Mouse (Mus musculus): Measurements from ENCODE around the gene Calr4.

Calr4 gene

GRCm38 (mm10) chr4:109234185-109234584 lies at the start of gene Calr4:
Gene Calr4, plus strand, starts transcription at chr4:109234485.
- no peak for DNase-seq (ENCODE audit: extremely low read depth, insufficient read length, low spot score)

GRCm38 (mm10) chr4:109185616-109186405 lies 48.5 kb upstream of the Calr4 start:
- DNase-seq (ENCODE audit: extremely low read depth, insufficient read length, low spot score) = no peak

- DNase-seq (ENCODE audit: extremely low read depth, insufficient read length, low spot score) = no peak
These were observed 42.7 kb upstream of the Calr4 start for GRCm38 (mm10) chr4:109191598-109191997.

GRCm38 (mm10) chr4:109193886-109194285 lies 40.4 kb upstream of the Calr4 start:
- no peak for DNase-seq (ENCODE audit: extremely low read depth, insufficient read length, low spot score)

- no peak for DNase-seq (ENCODE audit: extremely low read depth, insufficient read length, low spot score)
These were observed 38.2 kb upstream of the Calr4 start for GRCm38 (mm10) chr4:109195900-109196629.

GRCm38 (mm10) chr4:109199069-109199468 lies 35.2 kb upstream of the Calr4 start:
- no peak for DNase-seq (ENCODE audit: extremely low read depth, insufficient read length, low spot score)

GRCm38 (mm10) chr4:109201582-109202424 lies 32.5 kb upstream of the Calr4 start, which contains the start of gene Osbpl9:
Gene Osbpl9, minus strand, starts transcription at chr4:109202272.
- peak; percentile 98 for DNase-seq (ENCODE audit: extremely low read depth, insufficient read length, low spot score)

- no peak for DNase-seq (ENCODE audit: extremely low read depth, insufficient read length, low spot score)
These were observed 30.4 kb upstream of the Calr4 start for GRCm38 (mm10) chr4:109203931-109204330.

GRCm38 (mm10) chr4:109204416-109204815 lies 29.9 kb upstream of the Calr4 start:
- DNase-seq (ENCODE audit: extremely low read depth, insufficient read length, low spot score) = no peak

GRCm38 (mm10) chr4:109207524-109207923 lies 26.8 kb upstream of the Calr4 start:
- DNase-seq (ENCODE audit: extremely low read depth, insufficient read length, low spot score) = no peak

- DNase-seq (ENCODE audit: extremely low read depth, insufficient read length, low spot score) = no peak
These were observed 24.0 kb upstream of the Calr4 start for GRCm38 (mm10) chr4:109210253-109210652.

- no peak for DNase-seq (ENCODE audit: extremely low read depth, insufficient read length, low spot score)
These were observed 23.4 kb upstream of the Calr4 start for GRCm38 (mm10) chr4:109210881-109211280.

- DNase-seq (ENCODE audit: extremely low read depth, insufficient read length, low spot score) = peak; percentile 42
These were observed 20.3 kb upstream of the Calr4 start for GRCm38 (mm10) chr4:109213986-109214385.

GRCm38 (mm10) chr4:109218008-109218407 lies 16.3 kb upstream of the Calr4 start:
- no peak for DNase-seq (ENCODE audit: extremely low read depth, insufficient read length, low spot score)

- no peak for DNase-seq (ENCODE audit: extremely low read depth, insufficient read length, low spot score)
These were observed 13.8 kb upstream of the Calr4 start for GRCm38 (mm10) chr4:109220441-109220940.

- DNase-seq (ENCODE audit: extremely low read depth, insufficient read length, low spot score) = no peak
These were observed 12.3 kb upstream of the Calr4 start for GRCm38 (mm10) chr4:109222001-109222400.

GRCm38 (mm10) chr4:109224762-109225552 lies 9.3 kb upstream of the Calr4 start:
- DNase-seq (ENCODE audit: extremely low read depth, insufficient read length, low spot score) = peak; percentile 76

- DNase-seq (ENCODE audit: extremely low read depth, insufficient read length, low spot score) = no peak
These were observed 8.7 kb upstream of the Calr4 start for GRCm38 (mm10) chr4:109225606-109226005.

GRCm38 (mm10) chr4:109226071-109226470 lies 8.2 kb upstream of the Calr4 start:
- peak; percentile 34 for DNase-seq (ENCODE audit: extremely low read depth, insufficient read length, low spot score)

GRCm38 (mm10) chr4:109229766-109230279 lies 4.5 kb upstream of the Calr4 start:
- DNase-seq (ENCODE audit: extremely low read depth, insufficient read length, low spot score) = no peak

All from 3134 (cell line).